Mouse (Mus musculus): ENCODE results near the gene Atg9a. TPM values are rescaled to one million over a fixed set of nuclear protein-coding genes. Genes with fewer than 3 reads are reported as not detected.
A peak's percentile ranks its signal among the peaks of the same experiment; 100 is the strongest.

Gene Atg9a
- total RNA-seq, 2 experiments from 2014 or later = 85.5 to 88.1 TPM

- peak; percentile 96 for DNase-seq
These were observed 23.2 kb downstream of the Atg9a start, which contains the start of gene Zfand2b for GRCm38 (mm10) chr1:75168472-75169464. Gene Zfand2b, plus strand, starts transcription at chr1:75168646.

GRCm38 (mm10) chr1:75168093-75168471 lies 23.9 kb downstream of the Atg9a start:
- DNase-seq = no peak

GRCm38 (mm10) chr1:75160256-75160617 lies 31.8 kb downstream of the Atg9a start:
- no peak for DNase-seq

- DNase-seq = no peak
These were observed 32.3 kb downstream of the Atg9a start for GRCm38 (mm10) chr1:75159540-75160255.

- no peak for DNase-seq
These were observed 33.0 kb downstream of the Atg9a start for GRCm38 (mm10) chr1:75158990-75159389.

- no peak for DNase-seq
These were observed 36.2 kb downstream of the Atg9a start for GRCm38 (mm10) chr1:75155837-75156236.

GRCm38 (mm10) chr1:75148727-75149126 lies 43.3 kb downstream of the Atg9a start:
- DNase-seq = no peak

- no peak for DNase-seq
These were observed 44.4 kb downstream of the Atg9a start for GRCm38 (mm10) chr1:75147411-75148135.

- no peak for DNase-seq
These were observed 46.4 kb downstream of the Atg9a start for GRCm38 (mm10) chr1:75145589-75145988.

GRCm38 (mm10) chr1:75142301-75143261 lies 49.4 kb downstream of the Atg9a start, which contains the start of the genes Cnppd1 and Retreg2:
Gene Cnppd1, minus strand, starts transcription at chr1:75142711.
Gene Retreg2, plus strand, starts transcription at chr1:75142778.
- DNase-seq = peak; percentile 94

- peak; percentile 66 for DNase-seq
These were observed 50.4 kb downstream of the Atg9a start for GRCm38 (mm10) chr1:75141486-75142190.

- DNase-seq = no peak
These were observed 51.3 kb downstream of the Atg9a start for GRCm38 (mm10) chr1:75140601-75141190.

- DNase-seq = no peak
These were observed 53.5 kb downstream of the Atg9a start for GRCm38 (mm10) chr1:75138448-75138847.

- DNase-seq = no peak
These were observed 55.3 kb downstream of the Atg9a start for GRCm38 (mm10) chr1:75136730-75137129.

GRCm38 (mm10) chr1:75136293-75136692 lies 55.7 kb downstream of the Atg9a start:
- no peak for DNase-seq

- no peak for DNase-seq
These were observed 58.4 kb downstream of the Atg9a start, which contains the start of gene Slc23a3 for GRCm38 (mm10) chr1:75133421-75134207. Gene Slc23a3, minus strand, starts transcription at chr1:75133890.
